Mouse (Mus musculus) R1 (cell line): ENCODE measurements around the gene Fbxw8.

Experiments used
- DNase-seq: peaks from one replicate; pipeline ENCODE4 v3.0.0-alpha.2; 2018; ENCODE audit warnings: low read depth, low spot score

The Fbxw8 gene

DNA sequence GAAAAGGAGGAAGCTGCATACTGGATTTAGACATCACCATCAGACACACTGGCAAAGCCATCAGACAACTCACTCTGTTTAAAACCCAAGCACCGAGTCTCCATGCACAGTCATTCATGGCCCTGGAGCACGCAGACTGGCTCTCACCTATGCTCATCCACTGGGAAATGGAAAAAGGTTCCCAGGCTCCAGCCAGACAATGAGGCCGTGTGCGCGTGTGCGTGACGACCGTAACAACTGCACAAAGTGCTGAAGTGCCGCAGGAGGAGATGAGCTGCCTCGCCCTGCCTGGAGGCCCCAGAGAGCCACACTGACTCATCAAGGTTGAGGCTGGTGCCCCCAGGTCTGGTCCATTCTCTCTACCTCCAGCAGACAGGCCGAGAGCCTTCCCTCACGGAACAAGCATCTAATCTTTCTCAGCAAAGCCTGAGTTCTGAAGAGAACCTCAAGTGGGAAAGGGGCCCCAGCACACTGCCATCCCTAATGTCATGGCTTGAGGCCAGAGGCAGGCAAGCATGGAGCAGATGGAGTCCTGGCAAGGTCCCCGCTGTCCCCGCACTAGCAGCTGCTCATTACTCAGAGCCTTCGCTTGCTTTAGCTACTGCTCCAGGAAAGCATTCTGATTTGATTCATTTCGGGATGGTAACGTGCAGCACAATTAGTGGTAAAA is 47.0 kb downstream of the Fbxw8 start:
- peak; percentile 36 for DNase-seq

DNA sequence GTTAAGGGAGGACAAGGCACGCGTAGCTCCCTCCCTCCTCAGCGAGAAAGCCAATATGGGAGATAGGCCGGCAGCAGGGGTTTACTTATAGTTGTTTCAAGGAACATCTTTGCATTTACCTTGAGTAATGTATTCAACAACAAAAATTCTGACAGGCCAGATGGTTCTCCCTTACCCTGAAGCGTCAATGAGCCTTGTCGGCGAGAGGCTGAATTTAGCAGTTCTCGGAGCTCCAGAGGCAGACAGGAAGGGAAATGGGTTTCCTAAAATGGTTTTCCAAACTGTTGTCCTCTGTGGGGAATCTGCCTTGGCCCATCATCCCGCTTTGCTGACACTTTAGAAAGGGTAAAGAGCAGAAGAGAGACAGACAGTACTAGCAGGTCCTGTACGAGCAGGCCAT is 48.6 kb downstream of the Fbxw8 start:
- no peak for DNase-seq

DNA sequence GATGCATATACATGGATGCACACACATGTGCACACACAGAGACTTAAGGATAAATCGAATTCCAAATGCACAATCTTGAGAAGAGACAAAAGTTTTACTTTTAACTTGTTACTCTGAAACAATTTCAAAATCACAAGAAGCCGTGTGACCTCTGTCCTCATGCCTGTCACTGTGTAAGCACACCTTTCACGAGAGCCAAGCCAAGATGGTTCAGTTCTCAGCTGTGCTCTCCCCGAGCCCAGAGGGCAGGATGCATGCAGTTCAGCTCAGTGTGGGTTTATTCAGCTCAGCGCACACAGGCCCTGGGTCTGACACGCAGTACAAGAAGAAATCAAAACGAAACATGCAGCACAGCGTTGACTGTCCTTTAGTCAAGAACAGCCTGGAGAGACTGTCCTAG is 49.7 kb downstream of the Fbxw8 start:
- no peak for DNase-seq

DNA sequence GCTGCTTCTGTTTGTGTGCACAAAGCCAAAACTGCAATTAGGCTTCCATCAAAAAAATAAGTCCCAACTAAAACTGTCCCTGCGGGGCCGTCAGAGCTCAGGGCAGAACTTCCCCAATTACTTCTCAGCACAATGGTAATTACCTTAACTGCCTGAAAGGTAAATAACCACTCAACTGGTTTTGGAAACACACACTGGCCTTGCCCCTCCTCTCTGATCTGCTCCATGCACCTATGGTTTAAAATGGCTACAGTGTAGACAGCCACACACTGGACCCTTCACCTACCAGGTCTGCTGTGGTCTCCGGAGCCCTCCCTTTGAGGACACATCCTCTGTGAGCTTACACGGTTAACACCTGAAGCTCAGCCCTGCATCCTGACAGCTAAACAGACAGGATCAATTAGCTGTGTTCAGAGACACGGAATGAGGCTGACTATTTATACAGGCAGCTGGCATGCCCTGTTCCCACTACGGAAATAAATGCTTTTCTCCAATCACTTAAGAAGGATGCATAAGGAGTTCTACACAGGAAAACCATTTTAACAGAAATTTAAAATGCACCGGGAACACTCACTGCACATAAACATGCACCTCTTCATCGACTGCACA is 55.3 kb downstream of the Fbxw8 start:
- DNase-seq: no peak

DNA sequence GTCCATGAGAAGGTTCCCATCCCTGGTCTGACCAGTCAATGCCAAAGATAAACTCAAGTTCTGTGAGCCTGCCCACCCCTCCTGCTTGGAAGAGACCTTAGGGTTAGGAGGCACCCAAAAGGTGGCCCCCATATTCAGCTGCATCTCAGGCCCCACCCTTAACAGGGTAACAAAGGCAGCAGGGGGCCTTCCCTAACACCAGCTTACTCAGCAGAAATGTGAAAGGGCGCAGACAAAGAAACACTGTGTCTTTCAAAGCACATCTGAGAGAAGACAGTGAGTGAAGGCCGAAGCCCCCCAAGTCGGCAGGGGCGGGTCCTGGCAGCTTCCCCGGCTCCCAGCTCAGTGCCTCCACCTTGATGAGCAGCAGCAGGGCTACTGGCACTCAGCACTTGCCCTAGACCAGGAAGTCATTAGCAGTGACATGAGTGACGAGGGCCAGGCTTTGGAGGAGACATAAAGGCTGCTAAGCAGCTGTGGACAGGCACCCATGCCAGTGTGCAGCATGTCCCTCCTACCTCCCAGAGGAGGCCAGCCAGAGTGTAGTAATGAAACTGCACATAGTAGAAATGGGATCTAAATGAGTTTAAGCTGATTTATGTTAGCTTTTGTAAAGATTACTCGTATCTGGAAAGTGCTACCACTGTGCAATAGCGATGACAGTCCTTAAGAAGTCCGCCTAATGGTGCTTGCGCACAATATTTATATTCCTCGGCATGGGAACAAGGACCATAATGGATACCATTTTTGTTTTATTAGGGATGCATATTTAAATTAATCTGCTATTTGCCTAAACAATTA is 56.0 kb downstream of the Fbxw8 start:
- DNase-seq: no peak

DNA sequence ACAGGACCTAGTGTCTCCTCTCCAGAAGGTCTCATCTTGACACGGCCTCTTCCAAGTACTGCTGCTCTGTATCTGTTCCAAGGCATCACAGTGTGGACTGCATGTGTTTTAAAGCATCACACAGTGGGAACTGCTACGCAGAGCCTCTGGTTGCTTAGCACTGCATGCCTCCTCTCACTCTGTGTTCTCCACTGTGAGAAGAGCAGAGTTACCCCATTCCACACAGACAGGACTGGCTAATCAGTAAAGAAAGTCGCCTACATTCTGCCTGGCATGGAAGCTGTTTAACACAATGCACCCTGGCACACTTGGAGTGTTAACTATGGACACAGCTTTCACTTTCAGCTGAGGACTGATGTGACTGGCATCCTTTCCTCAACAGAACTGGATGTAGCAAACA is 58.9 kb downstream of the Fbxw8 start:
- DNase-seq: no peak

DNA sequence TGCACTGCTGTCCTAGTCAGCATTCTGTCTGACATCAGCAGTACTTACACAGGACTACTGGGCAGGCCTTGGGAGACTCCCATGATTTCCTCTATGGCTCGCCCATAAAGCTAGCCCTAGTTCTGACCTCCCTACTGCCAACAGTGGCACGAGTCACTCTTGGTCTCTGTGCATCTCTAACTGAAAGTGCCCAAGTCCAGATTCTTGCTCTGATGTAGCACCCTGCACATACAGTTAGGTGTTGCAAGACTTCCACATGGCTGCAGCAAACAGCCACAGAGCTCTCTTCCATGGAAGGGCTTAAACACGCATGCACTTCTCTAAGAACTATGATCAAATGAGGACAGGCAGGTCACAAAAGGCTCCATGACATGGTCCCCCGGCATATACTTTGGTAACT is 59.4 kb downstream of the Fbxw8 start:
- DNase-seq: no peak

DNA sequence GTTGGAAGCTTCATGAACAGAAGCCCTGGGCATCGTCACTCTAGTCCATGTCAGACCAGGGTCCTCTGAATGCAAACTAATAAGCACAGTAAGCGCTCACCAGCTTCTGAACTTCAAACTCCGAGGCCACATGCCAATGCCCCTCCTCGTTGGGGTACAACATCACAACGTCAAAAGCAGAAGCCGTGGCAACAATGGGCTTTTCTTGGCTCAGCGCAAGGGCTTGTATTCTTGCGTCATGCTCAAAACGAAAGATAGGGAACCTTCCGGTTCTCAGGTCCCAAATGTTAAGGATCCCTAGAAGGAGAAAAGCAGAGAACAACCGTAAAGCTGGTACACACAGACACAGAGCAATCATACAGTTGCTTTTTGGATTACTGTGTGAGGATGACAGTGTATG is 59.8 kb downstream of the Fbxw8 start:
- no peak for DNase-seq

DNA sequence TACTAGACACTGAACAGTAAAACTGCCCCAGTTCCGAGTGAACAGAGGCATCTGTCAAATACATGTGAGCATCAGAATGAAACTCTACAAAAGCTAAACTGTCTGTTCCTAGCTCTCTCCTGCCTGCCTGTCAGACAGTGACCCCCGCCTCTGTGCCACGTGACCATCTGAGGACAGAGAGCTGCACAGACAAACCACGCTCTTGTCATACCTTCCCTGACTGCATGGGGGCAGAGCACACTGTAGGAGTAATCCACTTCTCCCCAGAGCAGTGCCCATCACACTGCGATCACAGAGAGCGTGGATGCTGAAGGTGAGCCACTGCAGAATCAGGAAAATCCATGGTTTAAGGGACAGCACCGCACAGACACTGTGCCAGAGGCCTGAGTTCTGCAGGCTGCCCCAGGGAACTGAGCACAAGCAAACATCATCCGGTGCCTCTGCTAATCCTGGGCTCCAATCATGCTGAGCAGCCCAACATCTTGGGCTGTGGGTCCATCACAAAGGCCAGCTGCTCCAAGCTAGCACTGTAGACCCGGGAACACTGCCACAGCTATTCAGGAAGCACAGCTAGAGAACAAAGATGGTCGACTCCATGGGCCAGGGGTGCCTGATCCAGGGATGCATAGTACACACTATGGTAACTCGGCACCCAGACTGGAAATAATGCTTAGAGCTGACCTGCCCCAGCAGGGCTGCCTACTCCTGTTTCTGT is 61.8 kb downstream of the Fbxw8 start:
- peak; percentile 55 for DNase-seq

DNA sequence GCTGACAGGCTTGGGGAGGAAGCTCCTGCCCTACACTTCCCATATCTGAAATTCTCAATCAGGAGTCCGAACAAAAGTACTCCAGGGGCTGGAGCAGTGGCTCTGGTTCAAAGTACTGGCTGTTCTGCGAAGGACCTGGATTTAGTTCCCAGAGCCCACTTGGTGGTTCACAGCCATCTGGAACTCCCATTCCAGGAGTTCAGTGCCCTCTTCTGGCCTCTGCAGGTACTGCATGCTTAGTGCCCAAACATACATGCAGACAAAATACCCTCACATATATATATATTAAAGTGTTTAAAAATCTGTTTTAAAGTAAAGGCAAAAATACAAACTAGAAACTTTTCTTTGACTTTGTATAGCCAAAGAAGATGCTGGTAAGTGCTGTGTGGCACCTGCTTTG is 64.4 kb downstream of the Fbxw8 start:
- DNase-seq: peak; percentile 76

DNA sequence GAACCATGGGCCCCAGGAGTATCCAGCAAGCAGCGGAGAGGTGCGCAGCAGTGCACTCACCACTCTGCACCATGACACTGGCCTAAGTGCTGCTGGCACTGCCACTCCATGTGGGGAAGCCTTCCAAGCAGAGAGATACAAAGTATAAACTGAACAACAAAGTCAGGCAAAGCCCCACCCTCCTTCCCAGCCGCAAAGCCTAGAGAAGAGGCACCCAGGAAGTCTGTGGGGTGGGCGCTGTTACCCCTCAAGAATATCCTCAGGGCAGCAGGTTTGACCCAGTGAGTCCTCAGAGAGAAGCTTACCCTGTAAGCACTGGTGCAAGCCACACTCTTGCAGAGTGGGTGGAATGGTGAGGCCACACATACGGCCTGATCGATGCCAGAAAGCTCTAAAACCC is 65.2 kb downstream of the Fbxw8 start:
- DNase-seq: no peak

DNA sequence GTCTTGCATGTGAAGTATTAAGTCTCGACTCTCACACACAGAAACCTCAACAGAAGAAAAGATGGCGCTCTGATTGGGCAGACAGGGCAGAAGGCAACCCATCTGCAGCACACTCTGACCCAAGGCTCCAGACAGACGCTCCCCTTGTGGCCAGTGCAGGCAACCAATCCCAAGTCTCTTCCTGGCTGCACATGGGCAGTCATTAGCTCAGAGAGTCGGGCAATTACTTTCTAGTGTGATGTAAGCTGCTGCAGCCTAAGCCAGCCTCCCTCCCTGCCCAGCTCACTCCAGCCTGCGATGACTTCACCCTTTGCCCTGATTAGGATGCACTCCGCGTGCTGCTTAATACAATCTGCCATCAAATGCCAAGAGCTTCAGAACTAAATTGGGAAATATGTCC is 66.2 kb downstream of the Fbxw8 start:
- DNase-seq: peak; percentile 37

DNA sequence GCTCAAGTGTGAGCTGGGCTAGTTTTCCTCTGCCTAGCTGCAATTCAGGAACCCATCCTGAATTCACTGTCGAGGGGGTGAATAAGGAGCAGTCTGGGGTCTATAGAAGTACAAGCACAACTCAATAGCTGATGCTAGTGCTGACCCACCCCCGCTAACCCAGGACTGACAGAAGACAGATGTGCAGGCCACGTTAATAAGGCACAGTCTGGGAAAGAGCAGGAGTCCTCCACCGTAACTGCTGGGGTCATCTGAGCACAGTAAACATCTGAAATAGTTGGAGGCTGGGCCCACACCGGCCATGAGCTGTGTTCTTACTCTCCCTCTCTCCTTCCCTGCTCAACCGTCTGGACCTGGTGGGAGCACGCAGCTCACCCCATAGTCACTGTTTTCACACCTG is 68.3 kb downstream of the Fbxw8 start:
- no peak for DNase-seq

DNA sequence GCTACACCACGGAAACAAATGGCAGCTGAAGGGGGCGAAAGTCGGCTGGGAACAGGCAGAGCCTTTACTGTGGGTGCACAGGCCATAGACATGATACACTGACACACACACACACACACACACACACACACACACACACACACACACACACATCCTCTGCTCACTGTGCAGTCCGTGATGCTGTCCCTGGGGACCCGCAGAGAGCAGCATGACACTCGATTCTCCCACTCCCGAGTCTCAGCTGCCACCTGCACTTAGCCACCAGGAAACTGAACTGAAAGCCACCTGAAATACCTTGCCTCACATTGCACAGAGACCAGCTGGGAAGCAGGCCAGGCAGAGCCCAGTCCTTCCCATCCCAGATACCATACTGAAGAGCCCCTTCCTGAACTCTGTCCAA is 70.0 kb downstream of the Fbxw8 start:
- DNase-seq: no peak

DNA sequence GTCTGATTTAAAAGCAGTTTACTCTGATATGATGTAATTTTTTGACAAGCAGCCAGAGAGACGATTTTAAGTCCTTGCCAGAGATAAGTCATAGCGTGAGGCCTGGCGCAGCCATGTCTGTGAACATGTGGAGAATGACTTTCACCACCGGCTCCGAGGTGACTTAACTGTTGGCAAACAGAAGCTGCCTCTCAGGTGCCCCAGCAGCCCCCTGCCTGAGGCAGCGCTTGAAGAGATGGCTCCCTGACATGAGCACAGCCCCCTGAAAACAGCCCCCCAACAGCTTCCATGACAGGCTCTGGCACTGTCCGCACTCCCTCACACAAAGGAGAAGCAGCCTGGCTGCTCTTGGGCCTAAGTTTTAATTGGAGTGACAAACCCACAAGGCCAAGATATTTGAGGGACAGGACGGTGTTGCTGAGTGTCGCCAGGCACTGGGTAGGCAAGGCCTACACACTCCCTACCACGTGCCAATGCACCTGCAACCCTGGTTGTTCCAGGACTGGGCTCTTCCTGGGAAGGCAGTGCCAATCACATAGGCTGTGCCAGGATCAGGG is 71.0 kb downstream of the Fbxw8 start:
- DNase-seq: no peak

DNA sequence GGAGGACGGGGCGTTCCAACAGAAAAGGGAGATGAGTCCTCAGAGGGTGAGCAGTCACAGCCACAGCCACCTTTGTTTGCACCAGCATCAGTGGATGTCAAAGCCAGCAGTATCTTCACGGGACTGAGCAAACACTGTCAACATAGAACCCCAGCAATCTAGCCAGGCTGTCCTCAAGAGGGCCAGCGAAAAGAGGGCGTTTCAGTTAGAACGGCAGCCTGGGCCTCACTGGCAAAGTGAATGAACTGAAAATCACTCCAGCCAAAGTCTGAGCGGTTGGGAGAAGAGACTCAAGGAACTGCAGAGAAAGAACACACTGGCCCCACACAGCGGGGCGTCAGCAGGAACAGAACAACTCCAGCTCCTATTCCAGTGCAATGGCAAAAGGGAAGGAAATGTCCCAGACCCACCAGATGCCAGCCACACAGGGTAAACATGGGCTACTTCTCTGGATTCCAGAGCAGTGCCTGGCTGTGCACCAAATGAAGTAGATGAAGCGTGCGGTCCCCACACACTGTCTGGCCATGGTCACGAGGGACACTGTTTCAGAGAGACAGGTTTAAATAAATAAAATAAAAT is 72.1 kb downstream of the Fbxw8 start:
- no peak for DNase-seq

DNA sequence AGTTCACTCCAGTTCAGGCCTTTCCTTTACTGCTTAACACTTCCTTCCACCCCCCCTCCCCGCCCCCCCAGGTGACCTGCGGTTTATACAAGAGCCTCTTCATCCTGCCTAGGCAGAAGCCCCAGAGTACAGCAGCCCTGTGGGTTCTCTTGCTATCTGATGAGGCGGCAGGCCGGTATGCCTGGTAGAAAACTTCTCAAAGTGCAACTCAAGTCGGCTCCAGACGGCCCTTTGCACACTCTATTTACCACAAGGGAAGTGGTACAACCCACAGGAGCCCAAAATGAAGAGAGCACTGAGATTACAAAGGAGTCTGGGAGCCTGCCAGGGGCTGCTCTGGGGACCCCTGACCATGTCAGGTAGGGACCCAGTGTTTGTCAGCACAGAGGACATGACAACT is 73.3 kb downstream of the Fbxw8 start:
- DNase-seq: no peak

DNA sequence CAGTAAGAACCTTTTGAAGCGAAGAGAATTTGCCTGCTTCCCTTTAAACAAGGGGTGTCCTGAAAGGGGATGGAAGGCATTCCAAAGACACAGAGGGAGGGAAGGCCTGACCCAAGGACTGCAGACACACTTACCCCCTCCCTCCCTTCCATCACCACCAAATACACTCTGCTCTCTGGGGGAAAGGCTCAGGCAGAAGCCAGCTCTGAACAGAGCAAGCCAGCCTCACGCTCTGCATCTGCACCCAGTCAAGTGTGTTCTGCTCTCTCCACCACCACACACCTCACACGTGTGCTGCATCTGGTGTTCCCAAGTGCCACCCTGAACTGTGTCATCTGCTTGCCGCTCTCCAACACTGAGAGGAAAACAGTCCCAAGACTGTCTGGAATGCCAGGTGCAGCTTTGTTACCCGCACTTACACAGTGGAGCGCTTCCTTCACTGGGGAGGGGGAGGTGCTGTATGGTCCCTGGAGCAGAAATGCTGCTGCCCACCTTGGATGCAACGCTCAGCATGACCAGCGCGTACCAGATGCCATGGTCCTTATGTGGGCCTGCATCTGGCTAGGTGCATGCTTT is 73.8 kb downstream of the Fbxw8 start:
- no peak for DNase-seq

DNA sequence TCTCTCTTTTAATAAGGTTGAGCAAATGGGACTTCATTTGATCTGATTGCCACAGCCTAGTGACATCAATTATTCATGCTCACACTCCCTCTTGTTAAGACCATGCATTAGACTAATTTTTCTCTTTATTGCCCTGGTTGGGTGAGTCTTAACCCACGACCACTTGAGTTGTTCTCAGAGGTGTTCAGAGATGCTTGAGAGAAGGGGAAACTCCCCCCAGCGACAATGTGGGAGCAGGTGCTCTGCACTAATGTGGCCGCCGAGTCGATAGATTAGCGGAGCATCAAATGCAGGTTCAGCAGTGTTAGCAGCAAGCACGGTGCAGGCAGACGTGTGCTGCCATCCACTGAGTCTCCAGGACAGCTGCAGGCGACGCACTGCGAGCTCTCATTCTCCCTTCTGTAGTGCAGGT is 75.4 kb downstream of the Fbxw8 start:
- no peak for DNase-seq

DNA sequence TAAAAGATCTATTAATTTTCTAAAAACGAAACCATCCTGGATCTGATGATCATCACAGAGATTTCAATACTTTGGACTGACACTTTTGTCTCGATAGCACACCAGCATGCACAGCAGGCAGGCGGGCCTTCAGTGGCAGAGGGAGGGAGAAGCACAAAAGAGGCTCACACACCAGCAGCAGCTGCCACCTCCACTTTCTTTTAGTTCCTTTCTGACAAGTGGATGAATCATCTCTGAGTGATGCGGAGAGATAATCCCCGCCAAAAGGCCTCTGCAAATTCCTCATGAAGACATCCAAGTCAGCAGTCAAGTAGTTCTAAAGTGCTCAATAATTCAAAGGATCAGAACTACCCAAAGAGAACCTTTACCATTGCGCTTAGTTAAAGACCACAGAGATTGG is 75.9 kb downstream of the Fbxw8 start:
- no peak for DNase-seq

DNA sequence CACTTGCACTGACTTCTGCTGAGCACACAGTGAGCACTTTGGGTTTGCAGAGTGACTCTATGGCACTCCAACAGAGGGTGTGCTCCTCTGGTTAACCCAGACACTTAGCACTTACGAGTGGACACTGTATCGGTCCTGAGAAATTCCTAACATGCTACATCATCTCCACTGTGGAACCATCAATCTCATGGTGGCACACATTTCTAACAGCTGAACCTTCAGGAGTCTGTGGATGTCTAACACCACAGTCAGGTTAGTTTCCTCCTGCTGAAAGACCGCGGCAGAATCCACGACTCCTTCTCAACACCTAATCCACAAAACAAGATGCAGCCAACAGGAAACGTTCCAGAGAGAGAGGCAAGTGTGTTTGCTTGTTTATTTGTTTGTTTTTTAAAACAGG is 76.7 kb downstream of the Fbxw8 start:
- no peak for DNase-seq
